Mouse (Mus musculus) spleen, adult 2 months (tissue): ENCODE measurements around the gene B4galt3.
"Not testable (repeated sequence)": the region's sequence is repeated elsewhere in the genome, so short reads cannot be mapped to it uniquely, and the experiment has no call there.

Experiments used
- CTCF ChIP-seq: fragments of 200-500 bp; IDR thresholded peaks from 2 replicates; pipeline ENCODE4 v1.5.1; 2011; ENCODE audit warnings: mild to moderate bottlenecking, inconsistent platforms; ENCODE audit not compliant: insufficient read depth, insufficient read length, insufficient replicate concordance; ENCODE audit errors: extremely low read depth
- POLR2A ChIP-seq: fragments of 200-500 bp; IDR thresholded peaks from 2 replicates; pipeline ENCODE4 v1.6.1; 2011; ENCODE audit warnings: low read depth, low read length, inconsistent platforms

DNA sequence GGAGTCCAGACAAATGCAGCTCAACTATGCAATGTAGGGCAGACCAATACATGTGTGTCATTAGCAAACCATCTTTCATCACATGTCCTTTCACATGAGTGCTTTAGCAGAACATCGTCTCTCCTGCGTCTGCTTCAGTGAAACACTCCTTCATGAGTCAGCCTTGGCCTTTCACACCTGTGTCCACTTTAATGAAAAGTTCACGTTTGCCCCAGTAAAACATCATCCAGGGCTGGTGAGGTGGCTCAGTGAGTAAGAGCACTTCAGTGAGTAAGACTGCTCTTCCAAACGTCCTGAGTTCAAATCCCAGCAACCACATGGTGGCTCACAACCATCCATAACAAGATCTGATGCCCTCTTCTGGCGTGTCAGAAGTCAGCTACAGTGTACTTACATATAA lies 36.0 kb downstream of the B4galt3 start:
- not testable (repeated sequence) for TF ChIP-seq CTCF, POLR2A
